Mouse (Mus musculus) erythroblast, embryonic 14.5 days (primary cell): ENCODE results near the gene Ntrk3. TPM values are rescaled to one million over a fixed set of nuclear protein-coding genes. Genes with fewer than 3 reads are reported as not detected.

Experiments used
- H3K27me3 ChIP-seq: 2 replicates; pipeline ENCODE4 v1.6.1; 2012; ENCODE audit warnings: inconsistent platforms; ENCODE audit not compliant: control insufficient read depth
- H3K36me3 ChIP-seq: 2 replicates; pipeline ENCODE4 v1.6.1; 2012; ENCODE audit warnings: mild to moderate bottlenecking, inconsistent platforms; ENCODE audit not compliant: control insufficient read depth
- H3K4me1 ChIP-seq: 2 replicates; pipeline ENCODE4 v1.6.1; 2012; ENCODE audit warnings: inconsistent platforms; ENCODE audit not compliant: control insufficient read depth
- H3K4me3 ChIP-seq: replicated peaks from 2 replicates; pipeline ENCODE3; 2012; ENCODE audit warnings: moderate library complexity, mild to moderate bottlenecking, inconsistent platforms
- H3K9me3 ChIP-seq: 2 replicates; pipeline ENCODE4 v1.6.1; 2012; ENCODE audit warnings: low read length, inconsistent platforms, mixed read lengths; ENCODE audit not compliant: control insufficient read depth
- GATA1 ChIP-seq: IDR thresholded peaks from 2 replicates; pipeline ENCODE4 v1.6.1; 2012; ENCODE audit warnings: low read length, inconsistent platforms, mixed read lengths
- TAL1 ChIP-seq: IDR thresholded peaks from 3 replicates; pipeline ENCODE4 v1.6.1; 2012; ENCODE audit warnings: low read length, inconsistent platforms, mixed read lengths
- polyA plus RNA-seq: library from polyadenylated mRNA; stranded (reverse); fragments of >175 nt; gene quantifications from 2 replicates; pipeline ENCODE4 v1.2.3, GENCODE M21; 2012

The Ntrk3 gene
- polyA plus RNA-seq, 1 experiment, result not detected

GRCm38 (mm10) chr7:78165466-78165865 is 572.3 kb downstream of the Ntrk3 start:
- Histone ChIP-seq H3K36me3 (no peaks in the 10 kb centered on the region), H3K9me3 (peaks cover 5% of the 10 kb centered on the region; the same call in 1 of the 2 replicates), H3K4me1 (no peaks in the 10 kb centered on the region), H3K27me3 (no peaks in the 10 kb centered on the region), H3K4me3 (no peak overlapping the region)
- no peak for TF ChIP-seq GATA1
- TF ChIP-seq TAL1, result no peak

DNA sequence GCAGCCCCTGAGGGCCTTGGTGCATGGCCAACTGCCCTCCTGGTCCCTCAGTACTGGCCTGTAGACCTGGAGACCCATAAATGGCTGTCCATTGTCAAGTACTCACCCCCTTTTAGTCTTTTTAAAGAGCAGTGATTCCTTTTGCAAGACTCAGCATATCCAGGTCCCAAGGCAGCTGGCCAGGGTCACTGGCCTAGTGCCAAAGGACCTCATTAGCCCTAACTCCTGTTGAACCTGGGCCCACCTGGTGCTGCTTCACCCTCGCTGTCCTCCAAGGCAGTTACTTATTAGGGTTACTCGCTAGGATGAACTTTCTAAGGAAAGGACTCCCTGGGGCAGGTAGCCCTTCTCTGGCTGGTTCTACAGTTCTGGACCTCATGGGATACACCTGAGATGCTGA is 579.9 kb downstream of the Ntrk3 start:
- no peaks in the 10 kb centered on the region for H3K27me3 ChIP-seq
- no peaks in the 10 kb centered on the region for H3K36me3 ChIP-seq
- no peaks in the 10 kb centered on the region for H3K4me1 ChIP-seq
- H3K9me3 ChIP-seq, result peaks cover 16% of the 10 kb centered on the region
- TF ChIP-seq TAL1, result no peak
- no peak for TF ChIP-seq GATA1
- no peak overlapping the region for H3K4me3 ChIP-seq

GRCm38 (mm10) chr7:78145251-78145650 is 592.6 kb downstream of the Ntrk3 start:
- no peak for TF ChIP-seq GATA1
- no peak for TF ChIP-seq TAL1

GRCm38 (mm10) chr7:78144849-78145248 is 593.0 kb downstream of the Ntrk3 start:
- no peaks in the 10 kb centered on the region for H3K4me1 ChIP-seq
- no peaks in the 10 kb centered on the region; the same call in 1 of the 2 replicates for H3K9me3 ChIP-seq
- no peak for TF ChIP-seq GATA1
- TF ChIP-seq TAL1, result no peak
- H3K36me3 ChIP-seq, result no peaks in the 10 kb centered on the region
- no peaks in the 10 kb centered on the region for H3K27me3 ChIP-seq
- H3K4me3 ChIP-seq, result no peak overlapping the region

More at GRCm38 (mm10) chr7:78145251-78145650, 592.6 kb downstream of the Ntrk3 start:
- Histone ChIP-seq H3K27me3 (no peaks in the 10 kb centered on the region), H3K9me3 (no peaks in the 10 kb centered on the region; the same call in 1 of the 2 replicates), H3K4me3 (no peak overlapping the region), H3K36me3 (no peaks in the 10 kb centered on the region), H3K4me1 (no peaks in the 10 kb centered on the region)

DNA sequence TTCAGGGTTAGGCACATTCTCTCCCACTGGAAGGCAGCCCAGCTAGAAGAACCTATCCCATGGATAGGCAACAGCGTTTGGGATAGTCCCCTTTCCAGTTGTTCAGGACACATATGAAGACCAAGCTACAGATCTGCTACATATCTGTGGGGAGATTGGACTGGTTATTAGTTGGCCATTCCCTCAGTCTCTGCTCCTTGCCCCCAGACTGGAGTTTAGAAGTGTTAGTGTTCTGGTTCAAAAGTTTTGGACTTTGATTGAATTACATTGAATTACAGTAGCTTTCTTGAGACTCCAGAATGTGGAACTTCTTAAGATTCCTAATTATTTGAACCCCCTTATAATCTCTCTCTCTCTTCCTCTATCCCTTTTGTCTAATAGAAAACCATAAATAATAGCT is 607.8 kb downstream of the Ntrk3 start:
- H3K27me3 ChIP-seq, result no peaks in the 10 kb centered on the region
- TF ChIP-seq GATA1, result no peak
- TF ChIP-seq TAL1, result no peak
- no peaks in the 10 kb centered on the region for H3K4me1 ChIP-seq
- no peak overlapping the region for H3K4me3 ChIP-seq
- H3K9me3 ChIP-seq, result no peaks in the 10 kb centered on the region
- H3K36me3 ChIP-seq, result no peaks in the 10 kb centered on the region

Other genes starting within 250 kb of the Ntrk3 start
- 10.2 and 12.8 TPM in 2 replicates for gene Mrps11, start 45.1 kb upstream of the Ntrk3 start, polyA plus RNA-seq
- 1.5 and 1.8 TPM in 2 replicates for gene Mrpl46, start 45.5 kb upstream of the Ntrk3 start, polyA plus RNA-seq
- gene Det1, start 109.3 kb upstream of the Ntrk3 start, polyA plus RNA-seq, result 0.20 and 0.47 TPM in 2 replicates
- gene Aen, start 157.8 kb upstream of the Ntrk3 start, polyA plus RNA-seq, result 2.4 and 2.5 TPM in 2 replicates
- 26.9 and 29.5 TPM in 2 replicates for gene Isg20, start 175.4 kb upstream of the Ntrk3 start, polyA plus RNA-seq